ENCODE assay signal across 7 mouse cellular contexts in genomic region chr12:98212457-98213175, GRCm38 (mm10). TPM values are rescaled to one million over a fixed set of nuclear protein-coding genes. Genes with fewer than 3 reads are reported as not detected.
A peak's percentile ranks its signal among the peaks of the same experiment; 100 is the strongest.
DNase-seq lines count a peak whose midpoint lies in the region.

No protein-coding gene starts in this region.

- no peaks in the 10 kb centered on the region for H3K27me3 ChIP-seq in embryonic facial prominence, embryonic 10.5 days (replicated peaks; ENCODE audit: low read depth, poor library complexity, severe bottlenecking)
- H3K27me3 ChIP-seq in splenic B cell, adult 2 months (ENCODE audit: control insufficient read depth, insufficient read depth, low read length, poor library complexity, severe bottlenecking) = no peaks in the 10 kb centered on the region

- DNase-seq in ovary, postnatal 14 days (ENCODE audit: low spot score) = peak; percentile 18
- DNase-seq in ovary, postnatal 10 days (ENCODE audit: low spot score) = no peak
- peak; percentile 7 for DNase-seq in WW6 (ENCODE audit: low read depth, low spot score)
- DNase-seq in embryonic facial prominence, embryonic 10.5 days (ENCODE audit: low spot score) = peak; percentile 30
- DNase-seq in hindlimb bud, embryonic 11.5 days (ENCODE audit: extremely low spot score, low read depth, low spot score) = peak; percentile 30
- DNase-seq in lung, postnatal 14 days = peak; percentile 30
- DNase-seq in splenic B cell, adult 2 months (ENCODE audit: low read depth, low spot score) = peak; percentile 68

- no peak overlapping the region for H3K27ac ChIP-seq in embryonic facial prominence, embryonic 10.5 days (replicated peaks)

- no peak overlapping the region for H3K4me3 ChIP-seq in embryonic facial prominence, embryonic 10.5 days

- 84% methylated on average over 13 of the region's 13 CpGs for WGBS in embryonic facial prominence, embryonic 10.5 days

- H3K4me1 ChIP-seq in embryonic facial prominence, embryonic 10.5 days = peaks cover 16% of the 10 kb centered on the region

- H3K36me3 ChIP-seq in embryonic facial prominence, embryonic 10.5 days (replicated peaks) = peaks cover 13% of the 10 kb centered on the region
- H3K36me3 ChIP-seq in splenic B cell, adult 2 months (ENCODE audit: control insufficient read depth, insufficient read depth, low read length, poor library complexity, severe bottlenecking) = no peaks in the 10 kb centered on the region

- no peaks in the 10 kb centered on the region for H3K9me3 ChIP-seq in embryonic facial prominence, embryonic 10.5 days

RNA-seq across cellular contexts. Expression of gene Galc, which starts 46.6 kb away (rescaled TPM):
- polyA plus RNA-seq in embryonic facial prominence, embryonic 10.5 days (2016; fragmentation: Nextera tagmentation; extraction: Ambion mirVana) = 12.4 and 12.9 TPM in 2 replicates

RNA-seq across cellular contexts. Expression of gene Gpr65, which starts 55.8 kb away (rescaled TPM):
- polyA plus RNA-seq in embryonic facial prominence, embryonic 10.5 days (2016; fragmentation: Nextera tagmentation; extraction: Ambion mirVana) = 0.19 and 0.44 TPM in 2 replicates
